Comparison of ENCODE assay signal across 9 mouse cellular contexts in the genomic region with DNA sequence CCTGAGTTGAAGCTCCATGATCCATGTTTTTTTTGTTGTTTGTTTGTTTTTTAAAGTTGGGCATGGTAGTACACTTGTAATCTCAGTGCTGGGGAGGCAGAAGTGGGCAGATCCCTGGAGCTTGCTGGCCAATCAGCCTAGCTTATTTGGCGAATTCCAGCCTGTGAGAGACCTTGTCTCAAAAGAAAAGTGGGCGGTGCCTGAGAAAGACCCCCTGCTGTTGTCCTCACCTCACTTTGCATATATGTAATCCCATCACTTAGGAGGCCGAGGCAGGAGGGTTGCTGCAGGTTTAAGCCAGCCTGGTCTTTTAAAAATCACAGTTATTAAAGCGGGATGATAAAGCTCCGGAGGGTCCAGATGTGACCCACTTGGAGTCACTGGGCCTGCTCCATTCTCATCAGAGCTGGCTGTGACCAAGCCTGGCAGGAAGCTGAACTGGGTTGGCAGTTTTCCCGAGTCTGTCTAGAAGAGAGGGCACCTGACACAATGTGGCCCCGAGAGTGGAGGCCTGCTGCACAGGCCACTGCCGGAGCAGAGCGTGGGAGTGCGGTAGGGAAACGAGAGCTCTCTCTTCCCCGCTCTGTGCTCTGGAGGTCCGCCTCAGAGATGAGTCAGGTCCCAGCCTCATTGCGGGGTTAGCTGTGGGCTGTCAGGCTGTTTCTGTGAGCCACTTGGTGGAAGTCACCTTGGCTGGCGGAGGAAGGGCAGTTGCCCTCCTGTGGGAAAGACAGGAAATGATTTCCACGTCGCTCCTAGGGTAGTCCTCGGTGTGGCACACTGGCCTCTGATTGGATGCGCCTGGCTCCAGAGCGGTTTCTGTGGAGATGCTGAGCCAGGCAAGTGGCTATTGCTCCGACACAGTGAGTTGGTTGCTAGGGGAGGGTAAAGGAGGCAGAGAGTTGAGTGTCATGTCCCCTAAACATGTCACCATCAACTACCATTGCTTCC. TPM values are rescaled to one million over a fixed set of nuclear protein-coding genes. Genes with fewer than 3 reads are reported as not detected.
DNase-seq lines count a peak whose midpoint lies in the region; ATAC-seq and TF ChIP-seq lines count a peak whose summit lies in the region.
"Had no signal": no experiment of that assay in that cellular context is flagged by ENCODE, and none has a peak within 500 bp of the region (broad histone marks: within the 10 kb centered on the region; RNA-seq: fewer than 3 reads in every experiment).

No protein-coding gene starts in this region.

- H3K27ac ChIP-seq in forebrain, postnatal 0 days (ENCODE audit: low read depth, low read length): no peak overlapping the region
- peak overlapping the region; percentile 72 for H3K27ac ChIP-seq in hindbrain, embryonic 15.5 days (replicated peaks)
- H3K27ac ChIP-seq in midbrain, postnatal 0 days (ENCODE audit: low read depth, low read length): peak overlapping the region; percentile 52; the same call in 1 of the 2 replicates
- no peak overlapping the region for H3K27ac ChIP-seq in liver, embryonic 12.5 days
- H3K27ac ChIP-seq: macrophage had no signal

- no peaks in the 10 kb centered on the region for H3K9me3 ChIP-seq in forebrain, postnatal 0 days (ENCODE audit: low read length)
- H3K9me3 ChIP-seq in hindbrain, embryonic 15.5 days: no peaks in the 10 kb centered on the region
- no peaks in the 10 kb centered on the region for H3K9me3 ChIP-seq in midbrain, postnatal 0 days (ENCODE audit: low read length)
- H3K9me3 ChIP-seq in liver, embryonic 12.5 days (replicated peaks): no peaks in the 10 kb centered on the region

- no peak overlapping the region for H3K4me3 ChIP-seq in forebrain, postnatal 0 days (ENCODE audit: low read depth, low read length)
- peak overlapping the region; percentile 19 for H3K4me3 ChIP-seq in hindbrain, embryonic 15.5 days
- no peak overlapping the region for H3K4me3 ChIP-seq in midbrain, postnatal 0 days (ENCODE audit: low read depth, low read length)
- H3K4me3 ChIP-seq in liver, embryonic 12.5 days: no peak overlapping the region

- peak overlapping the region; percentile 25 for H3K4me2 ChIP-seq in forebrain, postnatal 0 days (ENCODE audit: low read depth)
- peak overlapping the region; percentile 53 for H3K4me2 ChIP-seq in hindbrain, embryonic 15.5 days
- peak overlapping the region; percentile 41 for H3K4me2 ChIP-seq in midbrain, postnatal 0 days (ENCODE audit: low read depth, low read length, poor library complexity, severe bottlenecking)
- H3K4me2 ChIP-seq in liver, embryonic 12.5 days: no peak overlapping the region

- no peak overlapping the region for H3K9ac ChIP-seq in forebrain, postnatal 0 days
- no peak overlapping the region for H3K9ac ChIP-seq in hindbrain, embryonic 15.5 days
- H3K9ac ChIP-seq in midbrain, postnatal 0 days (replicated peaks; ENCODE audit: low read length, poor library complexity, severe bottlenecking): no peak overlapping the region
- no peak overlapping the region for H3K9ac ChIP-seq in liver, embryonic 12.5 days

- 0 out of 2 replicates have a peak, but pooled peaks have one; percentile 19 for TF ChIP-seq CTCF in forebrain, postnatal 0 days (IDR thresholded peaks at IDR 0.05; ENCODE audit: low read depth)
- peak; percentile 40; the same call in 1 of the 2 replicates for TF ChIP-seq CTCF in midbrain, postnatal 0 days (IDR thresholded peaks at IDR 0.05)

- peak; percentile 53 for DNase-seq in ES-CJ7 (ENCODE audit: low read depth, low spot score)
- peak; percentile 71 for DNase-seq in adrenal gland, postnatal 36 days
- peak; percentile 42 for DNase-seq in forebrain, postnatal 0 days
- peak; percentile 50 for DNase-seq in left cerebral cortex, adult 11 months (ENCODE audit: low spot score)
- peak; percentile 85 for DNase-seq in midbrain, postnatal 0 days (ENCODE audit: low spot score)
- no peak for DNase-seq in thymus, postnatal 25 days

- peaks cover 24% of the 10 kb centered on the region for H3K36me3 ChIP-seq in forebrain, postnatal 0 days (ENCODE audit: insufficient read depth)
- H3K36me3 ChIP-seq in hindbrain, embryonic 15.5 days: peaks cover 13% of the 10 kb centered on the region
- peaks cover 21% of the 10 kb centered on the region for H3K36me3 ChIP-seq in midbrain, postnatal 0 days (ENCODE audit: insufficient read depth, low read length)
- peaks cover 21% of the 10 kb centered on the region for H3K36me3 ChIP-seq in liver, embryonic 12.5 days

- H3K27me3 ChIP-seq in forebrain, postnatal 0 days (ENCODE audit: insufficient read depth, low read length): no peaks in the 10 kb centered on the region
- H3K27me3 ChIP-seq in hindbrain, embryonic 15.5 days: no peaks in the 10 kb centered on the region
- H3K27me3 ChIP-seq in midbrain, postnatal 0 days (ENCODE audit: insufficient read depth, low read length): no peaks in the 10 kb centered on the region
- peaks cover 6% of the 10 kb centered on the region; the same call in 1 of the 2 replicates for H3K27me3 ChIP-seq in liver, embryonic 12.5 days (replicated peaks)

- ATAC-seq in forebrain, postnatal 0 days: peak; percentile 88
- ATAC-seq in hindbrain, embryonic 15.5 days (ENCODE audit: low FRiP score, low read depth): peak; percentile 67
- ATAC-seq in midbrain, postnatal 0 days (ENCODE audit: low FRiP score): peak; percentile 73
- no peak for ATAC-seq in liver, embryonic 12.5 days

- H3K4me1 ChIP-seq in forebrain, postnatal 0 days (ENCODE audit: insufficient read depth): no peaks in the 10 kb centered on the region
- H3K4me1 ChIP-seq in hindbrain, embryonic 15.5 days (replicated peaks): peaks cover 21% of the 10 kb centered on the region
- no peaks in the 10 kb centered on the region for H3K4me1 ChIP-seq in midbrain, postnatal 0 days (ENCODE audit: insufficient read depth, low read length)
- no peaks in the 10 kb centered on the region for H3K4me1 ChIP-seq in liver, embryonic 12.5 days

- 46% methylated on average over 21 of the region's 21 CpGs for WGBS in forebrain, postnatal 0 days
- 41% methylated on average over 21 of the region's 21 CpGs for WGBS in hindbrain, embryonic 15.5 days
- 49% methylated on average over 21 of the region's 21 CpGs for WGBS in midbrain, postnatal 0 days
- WGBS in liver, embryonic 12.5 days (ENCODE audit: insufficient replicate concordance): 49% methylated on average over 21 of the region's 21 CpGs

RNA-seq across cellular contexts. Expression of a gene that starts 11.0 kb away (rescaled TPM):
- total RNA-seq in adrenal gland, postnatal 36 days (2021): 100 to 1,000 TPM; 151 to 216 TPM
- total RNA-seq in forebrain, postnatal 0 days (2014; rRNA removed): 39.0 and 57.5 TPM in 2 replicates
- polyA plus RNA-seq in forebrain, postnatal 0 days (2015; fragmentation: Nextera tagmentation; extraction: Ambion mirVana): 70.7 and 71.5 TPM in 2 replicates
- 60.3 and 61.7 TPM in 2 replicates for polyA plus RNA-seq in hindbrain, embryonic 15.5 days (2015; fragmentation: Nextera tagmentation; extraction: Ambion mirVana)
- 29.4 and 35.5 TPM in 2 replicates for total RNA-seq in midbrain, postnatal 0 days (2014; rRNA removed)
- 63.0 and 63.2 TPM in 2 replicates for polyA plus RNA-seq in midbrain, postnatal 0 days (2015; fragmentation: Nextera tagmentation; extraction: Ambion mirVana)
- 47.0 and 47.6 TPM in 2 replicates for polyA plus RNA-seq in liver, embryonic 12.5 days (2016; fragmentation: Nextera tagmentation; extraction: Ambion mirVana)

Comparison
In these comparisons a context has a peak if more than half of its experiments do, and no peak if none do; other contexts are left out.
1. H3K27ac ChIP-seq: peak in hindbrain, embryonic 15.5 days (single experiment) and midbrain, postnatal 0 days (single experiment); none in forebrain, postnatal 0 days (single experiment) and liver, embryonic 12.5 days (single experiment).